Mouse (Mus musculus) thymus, postnatal 25 days (tissue): ENCODE measurements at regions not wholly inside any gene's neighbourhood (a gene's known extent, or its start where the extent isn't known, plus 50 kb on each side); places are given as distances from the start of the nearest gene placed in this dataset.

ENCODE experiments used
- DNase-seq: peaks from one replicate; pipeline ENCODE4 v3.0.0; 2022

DNA sequence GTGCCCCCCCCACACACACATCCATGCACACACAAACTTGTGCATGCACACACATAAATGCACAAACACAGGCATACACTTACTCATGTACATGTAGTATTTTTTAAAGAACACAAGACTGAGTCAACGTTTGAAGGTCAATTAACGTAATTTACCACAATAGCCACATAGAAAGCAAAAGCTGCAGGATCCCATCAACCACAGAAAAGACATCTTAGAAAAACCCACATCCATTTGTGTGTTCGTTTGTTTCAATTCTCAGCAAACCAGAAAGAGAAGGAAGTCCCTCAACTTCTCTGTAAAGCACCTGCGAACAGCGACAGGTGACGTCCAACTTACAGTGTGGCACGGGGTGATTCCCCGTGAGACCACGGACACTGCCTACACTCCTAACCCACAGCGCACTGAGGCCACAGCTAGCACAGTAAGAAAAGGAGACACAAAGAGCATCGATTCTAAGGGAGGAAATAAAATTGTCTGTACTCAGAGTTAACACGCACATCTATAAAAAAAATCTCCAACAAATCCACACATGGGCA lies 53.8 kb downstream of the Dio3 start:
- no peak for DNase-seq

DNA sequence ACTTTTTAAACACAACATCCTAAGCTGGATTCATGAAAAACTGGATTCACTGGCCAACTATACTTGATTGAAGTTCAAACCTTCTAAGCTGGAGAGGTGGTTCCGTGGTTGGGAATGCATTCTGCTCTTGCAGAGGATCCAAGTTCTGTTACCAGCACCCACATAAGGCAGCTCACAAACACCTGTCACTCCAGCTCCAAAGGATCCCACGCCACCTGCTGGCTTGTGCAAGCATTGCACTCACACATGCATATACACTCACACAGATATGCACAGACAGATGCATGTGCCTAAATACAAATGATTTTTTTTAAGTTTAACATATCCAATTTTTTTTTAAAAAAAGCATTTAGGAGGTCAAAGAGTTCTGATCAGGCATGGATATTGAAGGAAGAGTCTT lies 55.7 kb downstream of the Dio3 start:
- DNase-seq, result no peak

DNA sequence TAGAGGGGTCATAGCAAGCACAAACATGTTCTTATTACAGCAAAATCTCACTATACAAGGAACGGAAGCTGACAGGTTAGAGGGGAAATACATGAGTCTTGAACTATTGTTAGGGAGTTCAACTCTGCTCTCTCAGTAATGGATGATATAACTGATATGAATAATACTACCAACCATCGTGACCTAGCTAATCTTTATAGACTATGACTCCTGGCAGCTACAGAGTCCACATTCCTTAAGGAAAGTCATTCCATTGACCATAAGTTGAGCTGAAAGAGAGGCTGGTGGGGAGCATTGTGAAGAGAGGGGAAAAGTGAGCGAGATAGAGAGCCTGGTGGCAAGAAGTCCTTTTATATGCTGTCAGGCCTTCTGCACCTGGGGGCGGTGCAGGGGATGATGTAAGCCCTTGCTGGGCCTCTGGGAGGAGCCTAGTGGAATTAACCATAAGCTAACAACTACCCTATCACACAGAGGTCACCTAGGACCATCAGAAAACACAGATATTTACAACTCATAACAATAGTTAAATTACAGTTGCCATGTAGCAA lies 65.5 kb downstream of the Dio3 start:
- no peak for DNase-seq

DNA sequence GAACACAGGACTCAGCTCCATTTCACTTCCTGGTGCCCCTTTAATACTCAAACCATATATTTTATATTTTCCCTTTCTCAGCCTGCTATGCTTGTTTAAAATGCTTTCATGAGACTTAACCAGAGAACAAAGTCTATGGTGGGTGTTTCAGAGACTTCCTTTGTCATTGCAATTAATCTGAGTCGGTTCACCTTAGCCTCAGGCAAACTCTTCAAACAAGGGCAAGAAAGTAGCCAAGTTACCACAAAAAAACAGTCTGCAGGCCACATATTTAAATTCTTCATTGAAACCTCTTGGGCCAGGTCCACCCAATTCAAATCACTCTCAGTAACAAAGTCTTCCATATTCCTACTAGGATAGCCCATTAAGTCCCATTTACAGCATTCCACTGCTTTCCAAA lies 70.8 kb downstream of the Dio3 start:
- DNase-seq, result no peak

DNA sequence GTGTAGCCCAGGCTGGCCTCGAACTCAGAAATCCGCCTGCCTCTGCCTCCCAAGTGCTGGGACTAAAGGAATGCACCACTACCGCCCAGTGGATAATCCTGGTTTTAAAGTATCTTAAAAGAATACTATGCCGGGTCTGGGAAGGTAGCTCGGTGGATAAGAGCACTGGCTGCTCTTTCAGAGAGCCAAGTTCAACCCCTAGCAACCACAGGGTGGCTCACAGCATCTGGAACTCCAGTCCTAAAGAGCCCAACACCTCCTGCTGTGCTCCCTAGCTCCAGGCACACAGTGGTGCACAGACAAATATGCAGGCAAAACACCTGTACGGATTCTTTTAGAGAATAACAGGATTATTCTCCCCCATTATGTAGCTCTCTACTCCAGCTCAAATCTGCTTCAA lies 77.0 kb downstream of the Dio3 start:
- no peak for DNase-seq

DNA sequence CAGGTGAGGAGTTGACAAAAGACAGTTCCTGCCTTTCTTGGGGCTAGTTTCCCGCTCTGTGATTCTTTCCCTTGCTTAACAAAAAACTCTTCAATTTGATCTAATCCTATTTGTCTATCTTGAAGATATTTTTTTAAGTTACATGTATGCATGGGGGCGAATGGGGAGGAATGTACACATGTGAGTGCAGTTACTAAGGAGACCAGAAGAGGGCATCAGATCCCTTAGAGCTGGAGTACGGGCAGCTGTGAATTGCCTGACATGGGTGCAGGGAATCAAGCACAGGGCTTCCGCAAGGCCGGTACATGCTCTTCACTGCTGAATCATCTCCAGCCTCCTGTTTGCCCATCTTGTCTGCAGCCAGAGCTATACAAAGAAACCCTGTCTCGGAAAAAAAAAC lies 79.8 kb upstream of the Ppp2r5c start:
- DNase-seq, result no peak

DNA sequence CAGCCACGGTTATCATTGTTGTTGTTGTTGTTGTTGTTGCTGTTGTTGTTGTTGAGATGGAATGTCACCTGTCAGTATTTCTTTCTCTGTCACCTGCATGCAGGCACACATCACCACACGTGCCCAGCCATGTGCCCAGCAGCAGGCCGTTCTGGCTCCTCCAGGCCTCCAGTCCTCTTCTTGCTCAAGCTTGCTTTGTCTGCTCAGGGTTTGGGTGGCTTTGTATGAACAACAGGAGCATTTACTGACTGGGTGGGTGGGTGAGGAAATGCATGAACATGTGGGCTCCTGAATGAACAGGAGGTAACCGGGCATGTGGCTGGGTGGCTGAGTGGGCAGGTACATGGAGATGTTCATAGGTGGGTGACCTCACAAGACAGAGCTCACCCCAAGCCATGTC lies 79.1 kb upstream of the Ppp2r5c start:
- no peak for DNase-seq

DNA sequence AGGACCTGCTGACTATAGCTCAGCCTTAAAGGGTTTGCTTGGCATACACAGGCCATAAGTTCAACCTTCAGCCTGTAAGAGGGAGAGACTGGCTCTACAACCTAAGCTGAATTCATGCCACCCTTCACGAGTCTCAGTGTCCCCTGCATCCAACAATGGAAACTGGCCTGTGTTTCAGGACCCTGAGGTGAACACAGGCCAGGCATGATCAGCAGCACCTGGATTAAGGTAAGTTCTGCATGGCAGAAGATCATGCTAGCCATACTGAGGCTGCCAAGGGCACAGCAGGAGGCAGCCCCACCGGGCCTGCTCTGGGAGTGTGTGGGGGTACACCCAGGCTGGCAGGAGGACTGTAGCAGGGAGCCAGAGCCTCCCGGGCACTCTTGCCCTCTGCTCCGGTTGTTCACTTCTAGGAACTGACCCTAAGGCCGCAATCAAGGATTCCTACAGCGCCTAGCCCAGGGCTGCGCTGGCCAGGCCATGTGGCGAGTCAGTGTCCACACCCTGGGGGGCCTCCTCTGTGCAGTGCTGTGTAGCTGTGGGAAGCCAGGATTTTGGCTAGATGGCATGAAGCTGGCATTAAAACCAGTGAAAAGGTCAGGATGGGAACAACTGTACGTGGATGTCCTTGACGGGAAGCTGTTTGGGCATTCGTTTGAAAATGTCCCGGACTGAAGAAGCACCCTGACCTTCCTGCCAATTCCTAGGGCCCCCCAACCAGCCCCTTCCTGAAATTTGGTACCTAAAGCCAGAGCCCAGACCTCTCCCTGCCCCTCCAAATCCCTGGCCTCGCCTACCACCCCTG lies 74.8 kb upstream of the Ppp2r5c start:
- DNase-seq, result no peak

DNA sequence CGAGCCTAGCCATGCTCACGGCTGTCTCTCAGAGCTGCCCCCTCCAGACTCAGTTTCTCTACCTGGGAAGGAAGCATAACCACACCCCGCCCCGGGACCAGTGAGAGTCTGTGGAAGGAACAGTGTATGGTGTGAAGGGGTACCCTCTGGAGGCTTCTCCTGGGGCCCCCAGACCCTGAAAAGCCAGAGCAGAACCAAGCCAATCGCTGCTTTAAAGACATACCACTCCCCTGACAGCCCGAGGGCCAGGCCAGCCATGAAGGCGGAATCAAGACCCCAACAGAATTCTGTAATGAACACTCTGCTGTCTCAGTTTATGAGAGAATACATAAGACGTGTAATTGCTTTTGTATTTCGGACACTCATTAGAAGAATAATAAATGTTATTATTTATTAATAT lies 73.9 kb upstream of the Ppp2r5c start:
- DNase-seq, result no peak

DNA sequence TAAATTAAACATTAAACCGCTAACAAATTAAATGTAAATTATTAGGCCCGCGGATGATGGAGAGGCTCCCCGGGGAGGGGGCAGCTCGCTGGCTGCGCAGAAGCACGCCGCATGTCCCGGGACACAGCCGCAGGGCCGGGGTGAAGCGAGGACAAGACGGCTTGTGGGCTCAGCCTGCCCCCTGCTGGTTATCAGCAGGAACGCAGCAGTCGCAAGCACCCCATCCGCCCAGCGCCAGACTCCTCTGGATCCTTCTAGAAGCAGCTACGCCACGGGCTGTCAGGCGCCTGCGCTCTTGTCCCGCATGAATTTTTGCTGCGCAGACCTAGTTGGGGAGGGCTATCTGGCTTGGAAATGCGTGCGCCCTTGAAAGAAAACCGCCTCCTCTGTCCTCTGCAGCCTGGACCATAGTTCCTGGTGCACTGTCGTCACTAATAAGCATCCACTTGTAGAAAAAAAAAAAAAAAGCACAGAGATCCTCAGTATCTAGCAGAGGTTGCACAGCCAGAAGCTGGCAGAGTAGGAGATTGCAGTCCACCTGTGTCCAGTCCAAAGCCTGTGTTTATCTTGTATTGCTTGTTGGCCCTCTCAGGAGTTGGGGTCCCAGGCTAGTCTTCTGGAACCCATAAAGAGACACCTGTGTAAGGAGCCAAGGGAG lies 73.4 kb upstream of the Ppp2r5c start:
- peak; percentile 69 for DNase-seq

DNA sequence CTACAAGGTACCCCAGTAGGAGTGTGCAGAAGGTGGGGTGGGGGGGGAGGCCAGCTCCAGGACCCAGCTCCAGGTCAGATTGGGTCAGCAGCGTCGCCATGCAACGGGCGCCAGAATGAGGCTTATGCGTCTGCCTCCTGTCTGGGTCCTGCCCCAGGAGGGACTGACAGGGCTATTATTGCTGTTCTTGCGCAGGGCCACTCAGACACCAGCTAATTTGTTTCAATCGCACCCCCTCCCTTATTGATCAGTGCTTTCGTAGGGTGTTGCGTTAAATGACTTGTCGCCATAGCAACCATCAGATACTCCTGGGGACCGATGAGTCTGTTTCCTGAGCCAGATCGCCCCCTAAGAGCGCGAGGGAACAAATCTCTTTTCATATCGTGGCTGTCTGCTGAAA lies 71.8 kb upstream of the Ppp2r5c start:
- DNase-seq, result no peak

DNA sequence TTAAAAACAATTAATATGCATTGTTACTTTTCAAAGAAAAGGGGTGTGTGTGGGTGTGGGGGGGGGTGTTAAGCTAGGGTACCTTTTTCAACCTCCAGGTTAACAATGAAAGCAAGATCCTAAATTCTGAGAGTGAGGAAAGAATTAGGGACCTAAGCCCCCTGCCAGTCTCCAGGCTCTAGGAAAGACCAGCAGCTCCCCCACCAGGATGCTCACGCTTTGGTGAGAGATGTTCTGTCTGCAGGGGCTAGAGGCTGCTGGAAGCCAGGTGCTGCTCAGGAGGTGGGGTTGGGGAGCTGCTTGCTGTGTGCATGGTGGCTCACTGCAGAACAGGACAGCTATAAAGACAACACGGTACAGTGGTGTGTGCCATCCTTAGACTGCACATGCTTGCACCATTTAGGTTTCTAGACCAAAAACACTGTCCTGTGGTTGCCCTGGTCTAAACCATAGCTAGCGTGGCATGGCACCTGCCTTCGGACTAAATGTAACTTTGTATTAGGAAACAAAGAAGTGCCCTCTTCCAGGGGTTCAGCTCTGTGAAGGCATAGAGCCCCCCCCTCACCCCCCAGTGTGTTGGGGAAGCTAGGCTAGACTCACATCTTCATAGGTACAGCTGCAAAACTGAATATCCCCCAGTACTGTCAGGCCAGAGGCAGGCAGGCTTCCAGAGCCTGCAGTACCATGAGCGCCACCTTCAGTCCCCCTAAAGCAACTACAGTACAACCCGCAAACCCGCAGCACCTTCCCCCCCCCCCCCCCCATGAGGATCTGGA lies 70.7 kb upstream of the Ppp2r5c start:
- DNase-seq, result peak; percentile 14

DNA sequence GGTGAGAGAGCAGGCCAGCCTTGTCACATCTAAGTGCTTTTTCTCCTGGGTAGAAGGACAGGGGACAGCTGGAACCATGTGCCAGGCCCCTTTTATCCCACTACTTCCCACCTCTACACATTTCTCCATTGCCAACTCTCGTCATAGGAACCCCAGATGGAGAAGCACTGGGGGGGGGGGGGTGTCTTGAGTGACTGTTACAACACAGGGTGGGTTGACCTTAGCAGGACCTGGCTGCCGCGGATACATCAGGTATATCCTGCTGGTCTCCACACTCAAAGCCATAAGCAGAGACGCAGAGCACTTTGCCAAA lies 70.1 kb upstream of the Ppp2r5c start:
- DNase-seq, result no peak

DNA sequence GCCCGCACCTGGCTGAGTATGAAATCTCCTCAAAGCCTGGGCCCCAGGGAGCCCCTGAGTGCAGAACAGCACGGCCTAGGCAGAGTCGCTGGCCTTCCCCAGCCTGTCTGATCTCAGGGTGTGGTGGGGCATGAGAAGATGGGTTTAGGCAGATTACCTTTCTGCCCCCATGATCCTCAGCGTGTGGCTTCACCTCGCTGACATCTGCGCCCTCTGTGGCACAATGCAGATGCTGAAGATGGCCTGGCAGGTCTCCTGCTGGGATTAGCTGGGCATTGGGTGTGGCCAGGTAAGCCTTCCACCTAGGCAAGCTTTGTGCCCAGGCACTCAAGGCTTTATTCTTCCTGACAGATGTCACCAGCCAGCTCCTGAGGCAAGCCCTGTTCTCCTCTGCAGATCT lies 69.6 kb upstream of the Ppp2r5c start:
- no peak for DNase-seq

DNA sequence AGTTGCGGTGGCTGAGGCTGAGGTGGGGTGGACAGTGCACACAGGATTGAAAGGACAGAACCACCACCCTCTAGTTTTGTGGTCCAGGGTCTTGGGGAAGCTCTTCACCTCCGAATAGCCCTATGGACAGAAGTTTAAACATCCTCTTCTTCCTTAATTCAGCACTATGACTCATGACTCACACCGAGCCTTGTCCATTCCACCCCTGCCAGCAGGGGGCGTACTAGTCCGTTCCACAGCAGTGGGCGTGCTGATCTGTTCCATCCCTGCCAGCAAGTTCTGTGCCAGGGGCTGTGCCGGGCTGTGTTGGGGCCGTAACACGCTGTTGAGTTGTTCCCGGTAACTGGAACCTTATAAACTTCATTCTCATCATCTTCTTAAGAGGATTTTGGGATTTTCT lies 69.2 kb upstream of the Ppp2r5c start:
- DNase-seq, result peak; percentile 31

DNA sequence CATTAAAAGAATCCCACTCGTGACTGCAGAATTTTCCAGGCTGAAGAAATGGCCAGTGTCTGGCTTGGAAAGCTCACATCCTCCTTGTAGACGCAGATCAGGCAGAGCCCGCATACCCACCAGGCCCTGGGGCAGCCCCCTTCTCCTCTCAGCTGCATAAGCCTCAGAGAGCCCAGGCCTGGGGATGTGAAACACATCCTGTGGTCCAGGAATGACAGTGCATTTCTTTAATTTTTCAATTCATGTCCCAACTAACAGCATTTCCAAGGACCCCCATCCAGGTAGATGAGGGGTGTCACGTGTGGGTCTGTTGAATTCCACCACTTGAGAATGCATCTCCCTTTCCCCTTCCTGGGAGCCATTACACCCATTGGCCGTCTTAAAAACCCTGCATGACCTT lies 68.6 kb upstream of the Ppp2r5c start:
- no peak for DNase-seq

DNA sequence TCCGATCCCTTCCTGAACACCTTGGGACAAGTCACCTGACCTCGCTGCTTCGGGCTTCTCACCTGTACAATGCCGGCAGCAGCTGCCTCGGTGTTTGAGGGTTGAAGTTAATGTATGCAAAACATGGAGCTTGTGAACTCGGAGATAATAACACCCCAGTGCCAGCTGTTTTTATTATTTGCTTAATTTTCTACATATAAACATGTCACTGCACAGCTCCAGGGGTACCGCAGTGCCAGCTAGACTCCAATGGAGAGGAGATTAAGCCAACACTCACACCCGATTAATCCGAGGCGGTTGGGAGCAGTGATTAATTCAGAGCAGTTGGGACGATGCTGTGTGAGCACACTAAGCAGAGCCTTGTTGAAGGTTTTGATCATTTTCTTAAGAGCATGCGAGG lies 67.2 kb upstream of the Ppp2r5c start:
- no peak for DNase-seq

DNA sequence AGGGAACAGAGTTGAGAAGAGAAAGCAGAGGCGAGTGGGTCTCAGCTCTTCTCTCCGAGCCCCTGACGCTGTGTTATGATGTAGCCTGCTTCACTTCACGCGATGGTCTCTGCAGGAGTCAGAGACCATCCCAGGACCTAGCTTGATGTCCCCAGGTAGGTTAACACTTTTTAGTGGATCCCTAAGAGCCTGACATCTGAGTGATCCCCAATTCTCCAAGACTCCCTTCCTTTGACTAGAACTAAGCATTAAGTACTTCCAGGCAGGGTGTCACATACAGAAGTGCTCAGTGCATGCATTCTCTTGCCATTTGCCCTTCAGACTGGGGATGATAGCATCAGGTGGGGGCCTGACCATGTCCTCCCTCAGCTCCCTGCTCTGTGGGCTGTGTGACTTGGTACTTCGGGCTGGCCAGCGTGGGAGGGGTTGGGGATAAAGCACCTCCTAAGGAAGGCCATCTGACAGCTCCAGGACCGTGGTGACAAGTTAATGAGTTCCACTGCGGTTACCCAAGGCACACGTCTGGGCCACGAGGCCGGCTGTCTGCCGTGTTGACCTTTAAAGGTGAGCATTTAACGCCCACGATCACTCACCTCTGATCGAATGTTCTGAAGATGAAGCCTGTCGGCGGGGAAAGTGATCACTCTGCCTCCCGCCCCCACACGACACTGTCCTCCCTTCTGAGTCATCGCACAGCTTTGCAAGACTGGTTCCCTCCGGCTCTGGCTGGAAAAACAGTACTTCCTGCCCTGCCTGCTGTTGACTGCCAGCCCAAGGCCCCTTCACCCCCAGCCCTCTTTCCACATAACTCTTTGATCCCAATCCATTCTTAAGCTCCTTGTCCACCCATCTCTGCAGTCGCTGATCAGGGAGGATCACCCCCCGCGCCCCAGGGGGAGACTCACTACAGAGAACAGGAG lies 65.8 kb upstream of the Ppp2r5c start:
- DNase-seq, result no peak

DNA sequence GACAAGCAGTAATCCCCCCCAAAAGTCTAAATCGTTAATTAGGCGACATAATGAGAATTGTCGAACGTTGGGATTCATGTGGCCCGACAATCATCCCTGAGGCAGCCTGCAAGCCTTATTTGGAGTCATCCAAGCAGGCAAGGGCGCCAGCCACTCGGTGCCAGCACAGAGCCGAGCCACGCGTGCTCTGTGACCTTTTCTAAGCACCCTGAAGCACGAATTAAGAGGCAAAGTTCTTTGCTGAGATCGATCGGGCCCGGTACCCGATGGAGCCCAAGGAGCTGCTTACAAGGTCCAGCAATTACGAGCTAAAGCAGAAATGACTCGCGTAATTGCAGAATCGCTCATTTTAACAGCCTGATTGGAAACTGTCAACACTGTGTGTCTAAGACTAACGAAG lies 61.9 kb upstream of the Ppp2r5c start:
- no peak for DNase-seq

DNA sequence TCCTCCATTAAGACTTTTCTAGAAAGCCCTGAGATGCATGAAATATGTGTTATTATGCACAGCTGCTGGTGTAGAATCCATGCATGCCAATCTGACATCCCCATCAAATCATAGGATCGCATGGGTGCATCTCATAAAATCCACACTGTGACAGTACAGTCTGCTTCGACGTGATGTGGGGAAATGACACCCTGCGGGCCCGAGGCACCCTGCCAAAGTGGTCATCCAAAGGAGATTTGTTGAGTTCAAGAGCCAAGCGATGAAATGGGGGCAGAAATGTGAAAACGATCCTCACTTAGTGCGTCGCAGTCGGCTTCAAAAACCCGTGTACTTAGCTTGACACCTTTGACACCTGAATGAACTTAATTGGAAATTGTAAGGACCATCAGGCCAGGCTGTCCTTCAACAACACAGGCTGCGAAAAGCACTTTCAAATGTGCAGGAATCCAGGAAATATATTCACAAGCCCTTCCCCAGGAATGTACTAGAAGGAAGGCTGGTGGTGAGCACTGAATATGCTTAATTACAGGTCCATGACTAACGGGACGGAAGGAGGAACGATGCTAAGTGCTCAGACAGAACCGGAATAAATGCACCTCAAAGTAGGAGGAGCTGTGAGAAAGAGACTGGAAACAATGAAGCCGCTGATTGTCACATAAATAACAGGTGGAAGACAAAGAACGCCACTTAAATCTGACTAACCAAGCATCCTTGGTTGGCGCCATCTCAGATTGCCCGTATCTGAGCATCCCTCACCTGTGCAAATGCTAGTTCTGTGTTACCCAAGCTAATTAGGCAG lies 60.9 kb upstream of the Ppp2r5c start:
- no peak for DNase-seq

DNA sequence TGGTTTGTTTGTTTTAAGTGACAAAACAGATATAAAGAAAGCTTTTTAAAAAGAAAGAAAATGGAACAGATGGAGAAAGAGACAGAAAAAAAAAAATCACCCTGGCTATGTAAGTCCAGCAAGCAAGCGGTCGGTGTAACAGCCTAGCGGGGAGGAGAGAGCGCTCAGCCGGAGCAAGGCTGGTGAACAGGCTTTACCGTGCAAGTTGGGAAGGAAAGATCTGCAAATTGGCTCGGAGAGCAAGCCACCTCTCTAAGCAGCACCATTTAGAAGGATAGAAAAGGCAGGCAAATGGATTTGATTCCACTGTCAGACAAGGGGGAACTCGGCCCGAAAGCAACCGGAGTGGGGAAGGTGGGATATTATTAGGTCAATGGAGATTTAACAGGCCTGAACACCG lies 59.9 kb upstream of the Ppp2r5c start:
- no peak for DNase-seq

DNA sequence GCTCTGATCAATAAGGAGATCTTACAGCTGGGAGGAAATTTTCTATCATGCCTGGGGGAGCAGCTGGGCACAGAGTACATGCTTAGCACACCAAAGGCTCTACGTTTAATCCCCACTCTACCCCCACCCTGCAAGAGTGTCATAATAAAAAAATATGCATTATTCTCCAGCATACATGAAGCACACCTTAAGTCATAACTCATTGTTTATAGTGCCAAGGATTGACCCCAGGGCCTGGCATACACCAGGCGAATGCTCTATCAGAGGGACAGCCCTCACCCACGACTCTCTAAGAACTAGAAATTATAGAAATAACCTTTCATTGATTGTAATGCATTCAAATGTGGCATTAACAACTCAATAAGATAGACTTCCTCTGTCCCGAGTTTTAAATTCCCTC lies 59.4 kb upstream of the Ppp2r5c start:
- no peak for DNase-seq
